Comparison of ENCODE assay signal across 21 mouse cellular contexts in genomic region chr15:6072920-6073319, GRCm38 (mm10).
DNase-seq lines count a peak whose midpoint lies in the region; ATAC-seq and TF ChIP-seq lines count a peak whose summit lies in the region.
"Had no signal": no experiment of that assay in that cellular context is flagged by ENCODE, and none has a peak within 500 bp of the region (broad histone marks: within the 10 kb centered on the region; RNA-seq: fewer than 3 reads in every experiment).

No protein-coding gene starts in this region.

- 51% methylated on average over 3 of the region's 3 CpGs for WGBS in intestine, embryonic 15.5 days
- WGBS in intestine, embryonic 16.5 days = 56% methylated on average over 3 of the region's 3 CpGs
- 36% methylated on average over 3 of the region's 3 CpGs for WGBS in intestine, postnatal 0 days
- 66% methylated on average over 3 of the region's 3 CpGs for WGBS in lung, adult 2 months

- no peaks in the 10 kb centered on the region for H3K36me3 ChIP-seq in intestine, embryonic 15.5 days
- H3K36me3 ChIP-seq in intestine, embryonic 16.5 days (ENCODE audit: control insufficient read depth, insufficient read depth, low read length) = no peaks in the 10 kb centered on the region
- no peaks in the 10 kb centered on the region for H3K36me3 ChIP-seq in intestine, postnatal 0 days (ENCODE audit: control insufficient read depth, insufficient read depth)
- H3K36me3 ChIP-seq: G1E had no signal

- no peak overlapping the region for H3K9ac ChIP-seq in intestine, embryonic 15.5 days
- H3K9ac ChIP-seq in intestine, embryonic 16.5 days (ENCODE audit: low read depth, low read length) = no peak overlapping the region
- no peak overlapping the region for H3K9ac ChIP-seq in intestine, postnatal 0 days (ENCODE audit: low read depth, low read length)

- no peaks in the 10 kb centered on the region for H3K9me3 ChIP-seq in intestine, embryonic 15.5 days
- H3K9me3 ChIP-seq in intestine, embryonic 16.5 days (ENCODE audit: control insufficient read depth, low read length) = no peaks in the 10 kb centered on the region
- no peaks in the 10 kb centered on the region for H3K9me3 ChIP-seq in intestine, postnatal 0 days (ENCODE audit: control insufficient read depth)
- H3K9me3 ChIP-seq: G1E had no signal

- DNase-seq in thymus, postnatal 14 days = no peak
- no peak for DNase-seq in lung, adult 2 months
- DNase-seq in urinary bladder, postnatal 25 days (ENCODE audit: low spot score) = no peak
- DNase-seq: adrenal gland, adult 2 months; adrenal gland, adult 8-10 months; adrenal gland, postnatal 10 days; adrenal gland, postnatal 14 days; adrenal gland, postnatal 25 days; adrenal gland, postnatal 36 days; B cell, adult 2 months; cerebellum, adult 11 months; cerebellum, adult 11-12 months; cerebellum, adult 18-20 months had no signal

- H3K4me3 ChIP-seq in intestine, embryonic 15.5 days (replicated peaks) = no peak overlapping the region
- H3K4me3 ChIP-seq in intestine, embryonic 16.5 days (ENCODE audit: low read length) = no peak overlapping the region
- H3K4me3 ChIP-seq in intestine, postnatal 0 days (ENCODE audit: low read depth, low read length) = no peak overlapping the region
- H3K4me3 ChIP-seq in lung, adult 2 months (replicated peaks; ENCODE audit: extremely low read depth, low read depth, low read length) = no peak overlapping the region

- H3K4me2 ChIP-seq in intestine, embryonic 15.5 days (replicated peaks) = no peak overlapping the region
- no peak overlapping the region for H3K4me2 ChIP-seq in intestine, embryonic 16.5 days (ENCODE audit: low read depth, low read length)
- H3K4me2 ChIP-seq in intestine, postnatal 0 days (replicated peaks; ENCODE audit: low read depth) = no peak overlapping the region

- TF ChIP-seq CTCF in intestine, postnatal 0 days (IDR thresholded peaks at IDR 0.05; ENCODE audit: low read depth) = no peak
- TF ChIP-seq CTCF in lung, adult 2 months (IDR thresholded peaks at IDR 0.05; ENCODE audit: insufficient read depth, low read length) = no peak

- H3K27me3 ChIP-seq in intestine, embryonic 15.5 days (replicated peaks) = no peaks in the 10 kb centered on the region
- no peaks in the 10 kb centered on the region for H3K27me3 ChIP-seq in intestine, embryonic 16.5 days (replicated peaks; ENCODE audit: control insufficient read depth, insufficient read depth, low read length)
- H3K27me3 ChIP-seq in intestine, postnatal 0 days (replicated peaks; ENCODE audit: control insufficient read depth, insufficient read depth, low read length) = no peaks in the 10 kb centered on the region
- H3K27me3 ChIP-seq: CH12.LX, Patski had no signal

- no peaks in the 10 kb centered on the region for H3K4me1 ChIP-seq in intestine, embryonic 15.5 days (replicated peaks)
- H3K4me1 ChIP-seq in intestine, embryonic 16.5 days (ENCODE audit: control insufficient read depth, insufficient read depth, low read length) = no peaks in the 10 kb centered on the region
- H3K4me1 ChIP-seq in intestine, postnatal 0 days (replicated peaks; ENCODE audit: control insufficient read depth, insufficient read depth, low read length) = no peaks in the 10 kb centered on the region
- H3K4me1 ChIP-seq in lung, adult 2 months (ENCODE audit: control insufficient read depth, insufficient read depth, low read length) = no peaks in the 10 kb centered on the region

- no peak overlapping the region for H3K27ac ChIP-seq in intestine, embryonic 15.5 days
- no peak overlapping the region for H3K27ac ChIP-seq in intestine, embryonic 16.5 days (ENCODE audit: low read length)
- H3K27ac ChIP-seq in intestine, postnatal 0 days (ENCODE audit: low read depth, low read length) = peak overlapping the region; percentile 62; the same call in 1 of the 2 replicates

- TF ChIP-seq POLR2A in lung, adult 2 months (IDR thresholded peaks at IDR 0.05; ENCODE audit: borderline replicate concordance, extremely low read depth, low read depth, low read length) = no peak

- ATAC-seq in intestine, embryonic 15.5 days = peak; percentile 67; the same call in 1 of the 2 replicates
- ATAC-seq in intestine, embryonic 16.5 days = peak; percentile 82
- peak; percentile 84 for ATAC-seq in intestine, postnatal 0 days
- ATAC-seq: activated CD4-positive, CD25-positive, alpha-beta regulatory T cell, adult 4 months; CD4-positive, CD25-positive, alpha-beta regulatory T cell, adult 4 months; Patski had no signal
